ENCODE assay signal across 8 mouse cellular contexts in genomic region chr17:84026110-84026509, GRCm38 (mm10).
DNase-seq lines count a peak whose midpoint lies in the region; ATAC-seq lines count a peak whose summit lies in the region.

No protein-coding gene starts in this region.

- H3K9me3 ChIP-seq in forebrain, embryonic 13.5 days (replicated peaks) = no peaks in the 10 kb centered on the region
- no peaks in the 10 kb centered on the region for H3K9me3 ChIP-seq in forebrain, embryonic 15.5 days

- peaks cover 14% of the 10 kb centered on the region for H3K4me1 ChIP-seq in forebrain, embryonic 13.5 days
- peaks cover 7% of the 10 kb centered on the region; the same call in 1 of the 2 replicates for H3K4me1 ChIP-seq in forebrain, embryonic 15.5 days

- H3K4me2 ChIP-seq in forebrain, embryonic 13.5 days = no peak overlapping the region
- H3K4me2 ChIP-seq in forebrain, embryonic 15.5 days (replicated peaks) = no peak overlapping the region

- H3K36me3 ChIP-seq in forebrain, embryonic 13.5 days (ENCODE audit: poor library complexity, severe bottlenecking) = no peaks in the 10 kb centered on the region
- H3K36me3 ChIP-seq in forebrain, embryonic 15.5 days = no peaks in the 10 kb centered on the region

- no peak overlapping the region for H3K9ac ChIP-seq in forebrain, embryonic 13.5 days
- H3K9ac ChIP-seq in forebrain, embryonic 15.5 days (replicated peaks) = no peak overlapping the region

- peaks cover 11% of the 10 kb centered on the region for H3K27me3 ChIP-seq in forebrain, embryonic 13.5 days
- H3K27me3 ChIP-seq in forebrain, embryonic 15.5 days = no peaks in the 10 kb centered on the region

- DNase-seq in right cerebral cortex, adult 18-20 months = peak; percentile 48
- DNase-seq in right cerebral cortex, postnatal 4 days = no peak
- peak; percentile 69 for DNase-seq in fat pad, adult 2 months (ENCODE audit: extremely low read depth, low read depth, low spot score)
- DNase-seq in kidney, postnatal 14 days = peak; percentile 41
- DNase-seq in naive thymus-derived CD4-positive, alpha-beta T cell, adult 2 months (ENCODE audit: low read depth) = peak; percentile 73
- DNase-seq in c-Kit-positive CD71-positive TER-119-positive erythroid progenitor cells, embryonic 14.5 days (ENCODE audit: low spot score) = no peak

- H3K4me3 ChIP-seq in forebrain, embryonic 13.5 days = no peak overlapping the region
- H3K4me3 ChIP-seq in forebrain, embryonic 15.5 days = no peak overlapping the region

- no peak overlapping the region for H3K27ac ChIP-seq in forebrain, embryonic 13.5 days
- no peak overlapping the region for H3K27ac ChIP-seq in forebrain, embryonic 15.5 days (replicated peaks)

- WGBS in forebrain, embryonic 13.5 days = 21% methylated on average over 9 of the region's 9 CpGs
- 30% methylated on average over 9 of the region's 9 CpGs for WGBS in forebrain, embryonic 15.5 days

- 0 out of 2 replicates have a peak, but pooled peaks have one; percentile 14 for ATAC-seq in forebrain, embryonic 13.5 days
- ATAC-seq in forebrain, embryonic 15.5 days (replicated peaks) = no peak

Comparison
In these comparisons a context has a peak if more than half of its experiments do, and no peak if none do; other contexts are left out.
1. DNase-seq: peak in right cerebral cortex, adult 18-20 months (single experiment), fat pad, adult 2 months (single experiment), kidney, postnatal 14 days (single experiment) and naive thymus-derived CD4-positive, alpha-beta T cell, adult 2 months (single experiment); none in right cerebral cortex, postnatal 4 days (single experiment) and c-Kit-positive CD71-positive TER-119-positive erythroid progenitor cells, embryonic 14.5 days (single experiment).